Mouse (Mus musculus) embryonic fibroblast, embryonic 13.5 days (primary cell): ENCODE measurements around the gene Atp23.

Experiments
- CTCF ChIP-seq: IDR thresholded peaks from 2 replicates; pipeline ENCODE4 v1.5.1; 2011; ENCODE audit warnings: mild to moderate bottlenecking, control low read depth, low read length, moderate library complexity, borderline replicate concordance; ENCODE audit not compliant: insufficient read depth
- POLR2A ChIP-seq: IDR thresholded peaks from 2 replicates; pipeline ENCODE4 v1.6.1; 2011; ENCODE audit warnings: low read depth, mild to moderate bottlenecking, control low read depth, low read length, moderate library complexity

DNA sequence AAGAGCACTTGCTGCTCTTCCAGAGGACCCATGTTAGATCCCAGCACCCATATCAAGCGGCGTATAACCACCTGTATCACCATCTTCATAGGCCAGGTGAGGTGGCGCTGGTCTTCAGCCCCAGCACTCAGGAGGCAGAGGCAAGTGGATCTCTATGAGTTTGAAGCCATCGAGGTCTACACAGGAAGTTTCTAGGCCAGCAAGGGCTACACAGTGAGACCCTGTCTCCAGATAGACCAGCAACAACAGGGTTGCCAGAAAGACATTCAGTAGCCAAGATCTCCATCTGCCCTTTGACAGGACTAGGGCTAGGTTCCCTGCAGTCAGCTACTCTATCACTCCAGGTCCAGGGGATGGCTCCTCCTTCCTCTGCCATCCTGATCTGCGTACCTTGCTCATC lies 5.7 kb upstream of the Atp23 start:
- TF ChIP-seq POLR2A (no peak), CTCF (no peak)
